Mouse (Mus musculus): Measurements from ENCODE around the gene Ctnnd2. TPM values are rescaled to one million over a fixed set of nuclear protein-coding genes. Genes with fewer than 3 reads are reported as not detected.
A peak's percentile ranks its signal among the peaks of the same experiment; 100 is the strongest.

Ctnnd2 gene
- polyA plus RNA-seq, 1 experiment from 2014 or later = 1.0 TPM

DNA sequence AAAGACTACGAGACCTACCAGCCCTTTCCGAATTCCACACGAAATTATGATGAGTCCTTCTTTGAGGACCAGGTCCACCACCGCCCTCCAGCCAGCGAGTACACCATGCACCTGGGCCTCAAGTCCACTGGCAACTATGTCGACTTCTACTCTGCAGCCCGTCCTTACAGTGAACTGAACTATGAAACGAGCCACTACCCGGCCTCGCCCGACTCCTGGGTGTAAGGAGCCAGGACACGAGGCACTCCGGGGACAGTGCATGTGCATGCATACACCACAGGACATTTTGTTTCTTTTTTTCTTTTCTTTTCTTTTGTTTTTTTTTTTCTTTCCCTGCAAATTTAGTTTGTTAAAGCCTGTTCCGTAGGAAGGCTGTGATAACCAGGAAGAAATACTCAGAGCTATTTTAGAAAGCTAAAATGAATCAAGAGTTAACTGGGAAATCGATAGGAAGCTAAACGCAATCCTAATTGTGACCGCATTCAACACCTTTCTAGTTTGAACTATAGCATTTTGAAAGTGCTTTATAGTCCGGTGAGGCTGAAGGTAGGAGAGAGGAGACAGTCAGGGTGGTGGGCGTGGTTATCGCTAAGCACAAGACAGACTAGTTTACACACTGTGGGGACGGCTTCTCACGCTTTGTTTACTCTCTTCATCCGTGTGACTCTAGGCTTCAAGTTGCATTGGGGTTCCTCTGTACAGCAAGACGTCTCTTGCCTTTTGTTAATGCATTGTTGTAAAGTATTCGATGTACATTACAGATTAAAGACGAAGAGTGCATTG, 855.2 kb downstream of the Ctnnd2 start:
- H3K27me3 ChIP-seq (replicated peaks; ENCODE audit: control insufficient read depth, insufficient read depth, low read length) = no peaks in the 10 kb centered on the region
- H3K9ac ChIP-seq (ENCODE audit: low read depth, low read length) = no peak overlapping the region
- 59% methylated on average over 26 of the region's 26 CpGs for WGBS
- H3K36me3 ChIP-seq (ENCODE audit: control insufficient read depth, insufficient read depth) = no peaks in the 10 kb centered on the region
- peak; percentile 61; the same call in 1 of the 2 replicates for ATAC-seq
- no peak overlapping the region for H3K4me2 ChIP-seq (replicated peaks; ENCODE audit: low read depth)
- no peak overlapping the region for H3K4me3 ChIP-seq (ENCODE audit: low read depth, low read length)
- H3K4me1 ChIP-seq (replicated peaks; ENCODE audit: control insufficient read depth, insufficient read depth, low read length) = no peaks in the 10 kb centered on the region
- no peaks in the 10 kb centered on the region for H3K9me3 ChIP-seq (ENCODE audit: control insufficient read depth)
- H3K27ac ChIP-seq (ENCODE audit: low read depth, low read length) = no peak overlapping the region
- TF ChIP-seq CTCF (IDR thresholded peaks at IDR 0.05; ENCODE audit: low read depth) = no peak

DNA sequence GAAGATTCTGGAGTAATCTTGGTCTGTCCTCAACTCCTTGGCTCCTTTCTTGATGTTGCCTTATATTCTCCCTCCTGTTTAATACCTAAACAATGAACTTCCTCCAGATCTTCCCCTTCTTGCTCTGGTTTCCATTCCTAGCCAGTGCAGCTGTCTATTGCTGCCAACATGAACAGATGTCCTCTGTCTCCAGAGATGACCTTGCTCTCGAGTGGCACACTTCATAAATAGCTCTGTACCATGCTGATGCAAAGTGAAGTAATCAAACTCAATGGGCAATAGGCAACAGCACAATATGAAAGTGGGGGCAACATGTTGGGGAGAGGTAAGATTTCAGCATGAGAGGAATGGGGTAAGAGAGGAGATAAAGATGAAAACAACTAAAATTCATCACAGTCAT, 872.6 kb downstream of the Ctnnd2 start:
- TF ChIP-seq CTCF (IDR thresholded peaks at IDR 0.05; ENCODE audit: low read depth) = no peak
- Histone ChIP-seq H3K4me2 (replicated peaks; ENCODE audit: low read depth) (no peak overlapping the region), H3K9me3 (ENCODE audit: control insufficient read depth) (no peaks in the 10 kb centered on the region), H3K27me3 (replicated peaks; ENCODE audit: control insufficient read depth, insufficient read depth, low read length) (no peaks in the 10 kb centered on the region), H3K27ac (ENCODE audit: low read depth, low read length) (no peak overlapping the region), H3K4me3 (ENCODE audit: low read depth, low read length) (no peak overlapping the region), H3K36me3 (ENCODE audit: control insufficient read depth, insufficient read depth) (no peaks in the 10 kb centered on the region), H3K4me1 (replicated peaks; ENCODE audit: control insufficient read depth, insufficient read depth, low read length) (no peaks in the 10 kb centered on the region), H3K9ac (ENCODE audit: low read depth, low read length) (no peak overlapping the region)
- ATAC-seq = no peak
- 38% methylated on average over 1 of the region's 1 CpGs for WGBS

DNA sequence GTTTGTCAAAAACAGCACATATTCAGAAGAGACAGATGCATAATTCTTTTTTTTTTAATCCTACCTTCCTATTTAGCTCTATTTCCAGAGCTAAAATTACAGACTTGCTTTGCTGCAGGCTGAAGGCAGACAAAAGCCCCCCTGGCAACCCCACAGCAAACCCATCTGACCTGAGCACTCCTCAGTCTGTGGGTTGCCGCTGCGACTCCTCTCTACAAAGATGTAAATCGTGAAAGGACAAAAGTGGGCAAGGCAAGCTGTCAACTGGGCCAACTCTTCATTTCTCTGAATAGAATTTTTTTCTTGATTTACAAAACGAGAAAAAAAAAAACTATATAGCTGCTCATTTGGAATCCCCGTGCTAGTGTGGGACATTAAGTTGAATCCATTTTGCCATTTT, 879.1 kb downstream of the Ctnnd2 start:
- no peak for ATAC-seq

DNA sequence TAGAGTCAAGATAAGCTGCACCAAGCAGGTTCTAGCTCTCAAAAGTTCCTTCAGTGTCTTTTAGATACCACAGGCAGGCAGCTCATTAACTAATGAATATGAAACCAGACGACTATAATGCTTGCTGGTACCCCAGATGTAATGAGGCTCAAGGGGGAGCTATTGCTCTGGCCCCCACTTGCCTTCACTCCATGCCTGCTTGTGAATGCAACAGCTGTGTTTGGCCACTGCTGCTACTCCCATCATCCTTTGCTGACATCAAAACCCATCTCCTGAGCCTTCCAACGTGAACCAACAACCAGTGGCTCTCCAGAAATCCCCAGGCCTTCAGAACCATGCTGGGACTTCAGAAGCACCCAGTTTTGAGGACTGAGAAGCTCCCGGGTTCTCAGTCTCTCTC, 883.8 kb downstream of the Ctnnd2 start:
- Histone ChIP-seq H3K4me1 (replicated peaks; ENCODE audit: control insufficient read depth, insufficient read depth, low read length) (no peaks in the 10 kb centered on the region), H3K27ac (ENCODE audit: low read depth, low read length) (no peak overlapping the region), H3K27me3 (replicated peaks; ENCODE audit: control insufficient read depth, insufficient read depth, low read length) (no peaks in the 10 kb centered on the region), H3K4me3 (ENCODE audit: low read depth, low read length) (no peak overlapping the region), H3K9me3 (ENCODE audit: control insufficient read depth) (no peaks in the 10 kb centered on the region), H3K4me2 (replicated peaks; ENCODE audit: low read depth) (no peak overlapping the region), H3K36me3 (ENCODE audit: control insufficient read depth, insufficient read depth) (no peaks in the 10 kb centered on the region), H3K9ac (ENCODE audit: low read depth, low read length) (no peak overlapping the region)
- ATAC-seq = no peak
- WGBS = 54% methylated on average over 3 of the region's 3 CpGs
- no peak for TF ChIP-seq CTCF (IDR thresholded peaks at IDR 0.05; ENCODE audit: low read depth)

More for the DNA sequence above, 879.1 kb downstream of the Ctnnd2 start:
- H3K27ac ChIP-seq (ENCODE audit: low read depth, low read length) = no peak overlapping the region
- no peak overlapping the region for H3K9ac ChIP-seq (ENCODE audit: low read depth, low read length)
- no peaks in the 10 kb centered on the region for H3K27me3 ChIP-seq (replicated peaks; ENCODE audit: control insufficient read depth, insufficient read depth, low read length)
- no peak for TF ChIP-seq CTCF (IDR thresholded peaks at IDR 0.05; ENCODE audit: low read depth)
- no peaks in the 10 kb centered on the region for H3K9me3 ChIP-seq (ENCODE audit: control insufficient read depth)
- H3K4me3 ChIP-seq (ENCODE audit: low read depth, low read length) = no peak overlapping the region
- no peak overlapping the region for H3K4me2 ChIP-seq (replicated peaks; ENCODE audit: low read depth)
- no peaks in the 10 kb centered on the region for H3K36me3 ChIP-seq (ENCODE audit: control insufficient read depth, insufficient read depth)
- H3K4me1 ChIP-seq (replicated peaks; ENCODE audit: control insufficient read depth, insufficient read depth, low read length) = no peaks in the 10 kb centered on the region
- 89% methylated on average over 5 of the region's 5 CpGs for WGBS

DNA sequence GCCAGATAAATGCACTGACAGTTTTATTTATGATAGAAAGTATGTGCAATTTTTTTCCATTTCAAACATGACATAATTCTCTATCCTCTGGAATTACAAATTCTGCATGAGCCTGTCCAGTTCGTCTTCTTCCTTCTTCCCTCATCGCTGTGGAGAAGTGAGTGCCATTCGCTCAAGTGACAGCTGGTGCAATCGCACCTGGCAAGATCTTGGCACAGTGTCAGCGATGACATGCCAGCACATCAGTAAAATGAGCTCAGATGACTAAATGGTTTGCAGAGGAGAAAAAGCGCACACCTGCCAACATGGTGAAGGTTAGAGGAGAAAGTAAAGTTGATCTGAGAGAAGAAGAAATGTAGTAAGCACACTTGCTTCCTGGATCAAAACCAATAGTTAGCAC, 885.9 kb downstream of the Ctnnd2 start:
- ATAC-seq = no peak
- TF ChIP-seq CTCF (IDR thresholded peaks at IDR 0.05; ENCODE audit: low read depth) = no peak
- no peak overlapping the region for H3K27ac ChIP-seq (ENCODE audit: low read depth, low read length)
- H3K36me3 ChIP-seq (ENCODE audit: control insufficient read depth, insufficient read depth) = no peaks in the 10 kb centered on the region
- H3K4me3 ChIP-seq (ENCODE audit: low read depth, low read length) = no peak overlapping the region
- H3K4me2 ChIP-seq (replicated peaks; ENCODE audit: low read depth) = no peak overlapping the region
- no peaks in the 10 kb centered on the region for H3K9me3 ChIP-seq (ENCODE audit: control insufficient read depth)
- no peak overlapping the region for H3K9ac ChIP-seq (ENCODE audit: low read depth, low read length)
- no peaks in the 10 kb centered on the region for H3K27me3 ChIP-seq (replicated peaks; ENCODE audit: control insufficient read depth, insufficient read depth, low read length)
- H3K4me1 ChIP-seq (replicated peaks; ENCODE audit: control insufficient read depth, insufficient read depth, low read length) = no peaks in the 10 kb centered on the region
- 86% methylated on average over 6 of the region's 6 CpGs for WGBS

DNA sequence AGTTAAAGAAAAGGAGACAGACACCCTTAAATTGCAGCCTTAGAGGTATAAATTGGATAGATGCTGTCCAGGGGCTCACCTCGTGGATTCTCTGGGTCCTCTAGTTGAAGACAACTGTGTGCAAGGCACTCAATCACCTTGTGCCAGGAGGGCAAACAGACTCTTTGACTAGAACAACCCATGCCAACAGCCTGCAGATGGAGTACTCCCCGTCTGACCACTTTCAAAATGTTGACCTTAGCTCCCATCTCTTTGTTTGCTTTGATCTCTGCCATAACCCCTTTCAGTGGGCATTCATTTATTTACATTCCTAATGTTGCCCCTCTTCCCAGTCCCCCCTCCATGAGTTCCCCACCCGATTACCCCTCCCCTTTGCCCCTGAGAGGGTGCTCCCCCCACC, 891.3 kb downstream of the Ctnnd2 start:
- ATAC-seq = no peak

More for the DNA sequence above, 891.3 kb downstream of the Ctnnd2 start:
- Histone ChIP-seq H3K4me2 (replicated peaks; ENCODE audit: low read depth) (no peak overlapping the region), H3K9me3 (ENCODE audit: control insufficient read depth) (no peaks in the 10 kb centered on the region), H3K4me1 (replicated peaks; ENCODE audit: control insufficient read depth, insufficient read depth, low read length) (no peaks in the 10 kb centered on the region), H3K36me3 (ENCODE audit: control insufficient read depth, insufficient read depth) (no peaks in the 10 kb centered on the region), H3K27me3 (replicated peaks; ENCODE audit: control insufficient read depth, insufficient read depth, low read length) (no peaks in the 10 kb centered on the region), H3K4me3 (ENCODE audit: low read depth, low read length) (no peak overlapping the region), H3K9ac (ENCODE audit: low read depth, low read length) (no peak overlapping the region), H3K27ac (ENCODE audit: low read depth, low read length) (no peak overlapping the region)
- 33% methylated on average over 3 of the region's 3 CpGs for WGBS
- no peak for TF ChIP-seq CTCF (IDR thresholded peaks at IDR 0.05; ENCODE audit: low read depth)

Measured in intestine, postnatal 0 days (tissue).